8 mouse cellular contexts compared by ENCODE assay signal in genomic region chr15:85821203-85822010, GRCm38 (mm10). TPM values are rescaled to one million over a fixed set of nuclear protein-coding genes. Genes with fewer than 3 reads are reported as not detected.
DNase-seq lines count a peak whose midpoint lies in the region; ATAC-seq and TF ChIP-seq lines count a peak whose summit lies in the region.

Pkdrej (minus strand) TSS chr15:85821734.

- H3K4me2 ChIP-seq in kidney, embryonic 16.5 days (replicated peaks; ENCODE audit: low read depth, low read length): peak within 1 kb of the TSS; percentile 96

- DNase-seq in cerebellum, postnatal 36 days: peak; percentile 52 to 61
- DNase-seq in lung, postnatal 14 days: peak; percentile 48
- DNase-seq in right cerebral cortex, postnatal 4 days: peak; percentile 53

- WGBS in kidney, embryonic 16.5 days: under 1% methylated on average over 65 of the region's 65 CpGs

- H3K27me3 ChIP-seq in erythroblast, embryonic 14.5 days (ENCODE audit: control insufficient read depth): peaks cover 15% of the 10 kb centered on the region
- H3K27me3 ChIP-seq in E14TG2a.4 (ENCODE audit: insufficient read depth, low read length): peaks cover 65% of the 10 kb centered on the region
- peaks cover 10% of the 10 kb centered on the region; the same call in 1 of the 2 replicates for H3K27me3 ChIP-seq in kidney, embryonic 16.5 days (ENCODE audit: insufficient read depth, low read length)

- H3K4me1 ChIP-seq in erythroblast, embryonic 14.5 days (ENCODE audit: control insufficient read depth): peaks cover 19% of the 10 kb centered on the region
- H3K4me1 ChIP-seq in E14TG2a.4 (replicated peaks; ENCODE audit: low read depth, low read length): peaks cover 10% of the 10 kb centered on the region; the same call in 1 of the 2 replicates
- H3K4me1 ChIP-seq in kidney, embryonic 16.5 days (ENCODE audit: insufficient read depth, low read length): 0 out of 2 replicates have a peak, but pooled peaks cover 6% of the 10 kb centered on the region

- peak within 1 kb of the TSS; percentile 81 for H3K9ac ChIP-seq in kidney, embryonic 16.5 days (replicated peaks; ENCODE audit: low read length)

- H3K4me3 ChIP-seq in erythroblast, embryonic 14.5 days (replicated peaks): peak within 1 kb of the TSS; percentile 62
- H3K4me3 ChIP-seq in E14TG2a.4 (replicated peaks; ENCODE audit: low read length): peak within 1 kb of the TSS; percentile 76
- H3K4me3 ChIP-seq in kidney, embryonic 16.5 days (ENCODE audit: low read length): peak within 1 kb of the TSS; percentile 53

- TF ChIP-seq CTCF in E14TG2a.4 (conservative IDR thresholded peaks at IDR 0.05; ENCODE audit: low read length): no peak

- no peak within 1 kb of the TSS for H3K27ac ChIP-seq in kidney, embryonic 16.5 days (ENCODE audit: low read length)

- no peaks in the 10 kb centered on the region; the same call in 1 of the 2 replicates for H3K36me3 ChIP-seq in erythroblast, embryonic 14.5 days (ENCODE audit: control insufficient read depth)
- no peaks in the 10 kb centered on the region for H3K36me3 ChIP-seq in E14TG2a.4 (ENCODE audit: insufficient read depth, low read length)
- H3K36me3 ChIP-seq in kidney, embryonic 16.5 days (ENCODE audit: insufficient read depth, low read length): no peaks in the 10 kb centered on the region

- H3K9me3 ChIP-seq in erythroblast, embryonic 14.5 days (ENCODE audit: control insufficient read depth, low read length): peaks cover 42% of the 10 kb centered on the region
- H3K9me3 ChIP-seq in E14TG2a.4 (ENCODE audit: low read length): 0 out of 2 replicates have a peak, but pooled peaks cover 2% of the 10 kb centered on the region
- peaks cover 21% of the 10 kb centered on the region for H3K9me3 ChIP-seq in kidney, embryonic 16.5 days (ENCODE audit: low read length)

- ATAC-seq in erythroblast, adult 5-6 weeks (replicated peaks; ENCODE audit: low FRiP score, poor library complexity, severe bottlenecking): no peak
- peak; percentile 61 for ATAC-seq in granulocyte monocyte progenitor cell, adult 5-6 weeks (replicated peaks; ENCODE audit: poor library complexity, severe bottlenecking)
- peak; percentile 89 for ATAC-seq in kidney, embryonic 16.5 days (ENCODE audit: low FRiP score, low TSS enrichment)

RNA-seq across cellular contexts. Expression of gene Pkdrej, which starts in this region (rescaled TPM):
- polyA plus RNA-seq in erythroblast, embryonic 14.5 days (2012): not detected in 2 replicates
- not detected in 2 replicates for total RNA-seq in erythroblast, adult 5-6 weeks (2015; ENCODE audit: low replicate concordance)
- total RNA-seq in erythroblast, adult 5-6 weeks (2017; ENCODE audit: low replicate concordance): not detected in 2 replicates
- total RNA-seq in granulocyte monocyte progenitor cell, adult 5-6 weeks (2014; fragmentation: Nextera tagmentation): not detected in 2 replicates
- not detected in 2 replicates for total RNA-seq in granulocyte monocyte progenitor cell, adult 5-6 weeks (2017)
- polyA plus RNA-seq in kidney, embryonic 16.5 days (2015; fragmentation: Nextera tagmentation; extraction: Ambion mirVana): 0.10 and 0.11 TPM in 2 replicates

Comparison
In these comparisons a context has a peak if more than half of its experiments do, and no peak if none do; other contexts are left out.
1. Peak in ATAC-seq in granulocyte monocyte progenitor cell, adult 5-6 weeks; RNA of the gene not detected or under 1 TPM.
2. Peak in ATAC-seq, H3K4me3 ChIP-seq, H3K9ac ChIP-seq and H3K4me2 ChIP-seq in kidney, embryonic 16.5 days; RNA of the gene not detected or under 1 TPM.